Mouse (Mus musculus) sigmoid colon, adult 10 weeks (tissue): ENCODE measurements around the gene Anks1. TPM values are rescaled to one million over a fixed set of nuclear protein-coding genes. Genes with fewer than 3 reads are reported as not detected.

Experiments
- polyA plus RNA-seq: library from polyadenylated mRNA; stranded (reverse); fragments of 350-450 nt; fragmentation: Illumina TruSeq; extraction: RNeasy Lipid Tissue Mini Kit (QIAGEN cat#74804); gene quantifications from one replicate; pipeline ENCODE4 v1.2.3, GENCODE M21; 2014; ENCODE audit warnings: low read depth, low replicate concordance

The Anks1 gene
- polyA plus RNA-seq: 2.7 TPM

DNA sequence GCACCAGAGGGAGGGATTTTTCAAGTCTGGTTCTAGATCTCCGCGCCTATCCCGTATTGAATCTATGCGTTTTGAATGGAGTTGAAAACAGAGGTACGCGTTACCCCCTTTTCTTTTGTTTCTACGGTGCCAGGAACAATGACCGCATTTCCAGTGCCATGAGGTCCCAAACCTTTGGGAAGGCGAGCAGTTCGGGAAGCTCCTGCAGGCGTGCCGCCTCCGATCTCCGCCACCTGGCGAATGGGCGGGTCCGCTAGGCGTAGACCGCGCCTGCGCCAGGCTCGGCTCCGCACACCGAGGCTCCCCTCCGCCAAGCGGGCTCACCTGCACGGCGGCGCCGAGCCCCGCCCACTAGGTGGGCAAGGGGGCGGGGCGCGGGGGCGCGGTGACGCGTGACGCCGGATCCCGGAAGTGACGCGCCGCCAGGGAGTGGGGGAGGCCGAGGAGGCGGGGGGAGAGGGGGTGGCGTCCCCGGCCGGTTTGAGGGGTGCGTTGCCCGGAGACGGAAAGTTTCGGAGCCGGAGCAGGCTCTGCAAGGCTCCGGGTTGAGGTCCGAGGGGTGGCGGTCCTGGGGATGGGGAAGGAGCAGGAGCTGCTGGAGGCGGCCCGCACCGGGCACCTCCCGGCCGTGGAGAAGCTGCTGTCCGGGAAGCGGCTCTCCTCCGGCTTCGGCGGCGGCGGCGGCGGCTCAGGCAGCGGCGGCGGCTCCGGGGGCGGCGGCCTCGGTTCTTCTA, at the start of gene Anks1:
TSS of gene Anks1 (plus strand) at position 419 of the 734 bp plus-strand sequence.

DNA sequence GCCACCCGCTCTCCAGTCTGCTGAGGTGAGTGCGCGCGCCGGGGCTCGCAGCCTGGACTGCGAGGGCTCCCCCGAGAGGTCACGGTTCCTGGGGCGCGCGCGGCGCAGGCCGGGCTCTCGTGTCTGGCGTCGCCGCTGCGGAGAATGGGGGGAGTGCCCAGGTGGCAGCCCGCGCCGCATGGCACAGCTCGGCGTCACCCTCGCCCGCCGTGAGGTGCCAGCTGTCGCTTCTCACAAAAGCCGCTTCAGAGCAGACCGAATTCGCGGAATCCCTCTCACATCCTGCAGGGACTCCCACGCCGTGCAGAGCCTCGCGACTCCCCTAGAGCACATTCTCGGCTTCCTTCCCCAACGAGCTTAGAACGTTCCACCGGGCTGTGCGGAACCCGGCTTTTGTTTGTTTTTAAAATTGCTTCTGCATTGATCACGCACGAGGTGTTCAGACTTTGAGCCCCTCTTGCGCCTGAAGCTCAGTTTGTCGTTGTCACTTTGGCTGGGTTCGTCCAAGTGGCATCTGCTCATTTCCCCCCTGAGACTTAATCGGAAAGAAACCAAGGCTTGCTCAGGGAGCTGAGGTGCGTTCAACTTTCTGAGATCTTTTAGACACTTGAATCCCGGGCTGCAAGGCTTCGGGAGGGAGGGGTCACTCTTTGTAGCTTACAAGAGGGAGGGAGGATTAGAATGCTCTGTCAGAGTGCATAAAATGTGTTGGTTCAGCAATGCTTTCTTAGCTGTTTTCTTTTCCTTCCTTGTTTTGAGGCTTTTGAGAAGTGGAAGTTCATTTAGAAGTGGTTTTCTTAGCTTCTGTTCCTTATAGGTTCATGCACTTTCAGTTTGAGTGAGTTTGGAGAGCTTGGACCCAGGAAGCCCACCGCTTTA, 755 bp downstream of the Anks1 start, which contains the start of gene Taf11:
TSS of gene Taf11 (minus strand) at position 223 of the 879 bp plus-strand sequence.

DNA sequence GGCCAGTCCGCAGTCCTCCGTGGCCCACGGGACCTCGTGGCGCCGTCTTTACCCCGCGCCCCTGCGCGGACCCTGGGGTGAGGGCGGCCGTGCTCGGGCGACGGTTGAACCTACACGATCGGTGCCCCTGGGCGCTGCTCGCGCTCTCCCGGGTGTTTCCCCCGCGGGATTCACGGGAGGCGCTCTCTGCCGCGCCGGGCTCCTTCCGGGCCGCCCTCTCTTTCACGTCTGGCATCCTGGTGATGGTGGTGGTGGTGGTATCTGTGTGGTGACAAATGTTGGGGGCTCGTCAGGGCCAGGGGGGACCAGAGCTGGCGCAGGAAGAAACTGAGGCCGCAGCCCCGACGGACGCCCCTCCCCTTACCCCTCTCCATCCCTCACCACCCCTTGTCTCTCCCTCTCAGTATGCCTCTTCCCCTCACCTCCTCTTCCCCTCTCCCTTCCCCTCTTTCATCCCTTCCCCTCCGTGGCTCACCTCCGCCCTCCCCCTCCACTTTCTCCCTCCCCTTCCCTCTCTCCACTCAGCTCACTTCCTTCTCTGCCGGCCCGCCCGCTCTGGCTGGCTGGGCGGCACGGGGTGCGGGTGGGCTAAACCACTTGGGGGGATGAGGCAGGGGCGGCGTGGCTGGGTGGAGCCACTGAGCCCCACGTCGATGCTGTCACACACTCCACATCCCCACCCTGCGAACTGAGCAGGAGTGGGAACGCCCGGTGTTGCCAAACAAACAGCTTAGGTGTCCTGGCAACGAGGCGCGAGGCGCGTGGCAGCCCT, 171.1 kb downstream of the Anks1 start, which contains the start of gene Tcp11:
TSS of gene Tcp11 (minus strand) at position 595 of the 772 bp plus-strand sequence.

Other genes starting within 250 kb of the Anks1 start
- 3.0 TPM for gene Spdef, start 180.4 kb upstream of the Anks1 start, polyA plus RNA-seq
- 57.7 TPM for gene D17Wsu92e, start 88.7 kb upstream of the Anks1 start, polyA plus RNA-seq
- 30.4 TPM for gene Snrpc, start 71.2 kb upstream of the Anks1 start, polyA plus RNA-seq
- 1.8 TPM for gene Uhrf1bp1, start 52.9 kb upstream of the Anks1 start, polyA plus RNA-seq
- gene Taf11, start 538 bp downstream of the Anks1 start, polyA plus RNA-seq: 20.8 TPM
- gene Tcp11, start 171.3 kb downstream of the Anks1 start, polyA plus RNA-seq: not detected
- gene Scube3, start 232.8 kb downstream of the Anks1 start, polyA plus RNA-seq: 0.16 TPM